Mouse (Mus musculus): ENCODE results near the gene Brdt. TPM values are rescaled to one million over a fixed set of nuclear protein-coding genes. Genes with fewer than 3 reads are reported as not detected.

Gene Brdt
- total RNA-seq, 2 experiments from 2014 or later: 0.11 to 0.85 TPM

DNA sequence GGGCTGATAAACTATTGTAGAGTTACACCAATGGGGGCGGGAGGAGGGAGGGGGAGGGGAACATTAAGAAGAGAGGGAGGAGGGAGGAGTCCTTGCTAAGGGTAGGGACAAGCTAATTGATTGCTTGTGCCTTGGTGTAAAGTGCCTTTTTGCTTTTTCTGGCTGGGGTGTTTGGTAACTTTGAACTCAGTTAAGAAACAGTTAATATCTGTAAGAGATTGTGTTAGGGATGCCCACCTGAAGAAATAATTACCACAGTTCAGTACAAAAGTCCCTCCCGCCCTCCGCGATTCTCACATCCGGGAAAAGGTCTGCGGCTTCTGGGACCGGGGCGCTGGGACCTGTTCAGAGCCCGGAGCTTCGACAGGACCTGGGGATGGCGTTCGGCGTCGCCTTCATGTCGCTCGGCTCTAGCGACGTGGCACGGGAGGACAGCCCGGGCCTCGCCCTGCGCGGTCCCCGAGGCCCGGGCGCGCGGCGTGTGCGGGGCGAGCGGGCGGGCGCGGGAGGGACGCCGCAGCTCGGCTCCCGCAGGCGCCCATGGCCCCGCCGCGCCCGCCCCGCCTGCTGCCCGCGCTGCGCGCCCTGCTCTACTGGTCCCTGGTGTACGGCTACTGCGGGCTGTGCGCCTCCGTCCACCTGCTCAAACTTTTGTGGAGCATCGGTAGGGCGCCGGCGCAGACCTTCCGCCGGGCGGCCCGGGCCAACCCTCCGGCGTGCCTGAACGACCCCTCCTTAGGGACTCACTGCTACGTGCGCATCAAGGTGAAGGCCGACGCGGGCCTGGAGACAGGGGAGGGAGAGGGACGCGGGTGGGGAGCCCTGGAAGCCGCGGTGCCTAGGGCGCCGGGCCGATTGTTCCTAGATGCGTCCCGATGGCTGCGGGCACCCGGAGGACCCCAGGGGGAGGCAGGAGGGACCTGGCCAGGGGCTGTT, 72.3 kb downstream of the Brdt start:
- ATAC-seq (replicated peaks; ENCODE audit: low FRiP score, low TSS enrichment, poor library complexity, severe bottlenecking): no peak

- ATAC-seq (replicated peaks; ENCODE audit: low FRiP score, low TSS enrichment, poor library complexity, severe bottlenecking): no peak
Observed at GRCm38 (mm10) chr5:107403947-107404684, 73.2 kb downstream of the Brdt start.

DNA sequence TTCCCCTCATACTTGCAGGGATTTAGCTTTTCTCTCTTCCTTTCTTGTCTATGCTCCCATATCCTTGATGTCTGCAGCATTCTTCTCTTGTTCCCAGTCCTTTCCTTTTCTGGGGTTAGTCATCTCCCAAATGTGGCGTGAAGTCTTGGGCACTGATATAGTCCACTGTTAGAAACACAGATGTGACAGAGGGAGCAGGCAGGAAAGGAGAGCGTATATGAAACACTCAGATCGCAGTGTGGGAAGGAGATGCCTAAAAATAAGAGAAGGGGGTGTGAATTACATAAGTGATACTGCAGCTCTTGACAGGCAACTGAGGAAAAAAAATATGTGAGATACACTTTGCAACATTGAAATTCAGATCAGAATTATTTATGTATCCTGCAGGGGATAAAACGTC, 74.4 kb downstream of the Brdt start:
- no peak for ATAC-seq (replicated peaks; ENCODE audit: low FRiP score, low TSS enrichment, poor library complexity, severe bottlenecking)

GRCm38 (mm10) chr5:107410305-107410704, 79.3 kb downstream of the Brdt start:
- no peak for ATAC-seq (replicated peaks; ENCODE audit: low FRiP score, low TSS enrichment, poor library complexity, severe bottlenecking)

GRCm38 (mm10) chr5:107411326-107411725, 80.4 kb downstream of the Brdt start:
- no peak for ATAC-seq (replicated peaks; ENCODE audit: low FRiP score, low TSS enrichment, poor library complexity, severe bottlenecking)

GRCm38 (mm10) chr5:107412285-107412684, 81.3 kb downstream of the Brdt start:
- ATAC-seq (replicated peaks; ENCODE audit: low FRiP score, low TSS enrichment, poor library complexity, severe bottlenecking): no peak

DNA sequence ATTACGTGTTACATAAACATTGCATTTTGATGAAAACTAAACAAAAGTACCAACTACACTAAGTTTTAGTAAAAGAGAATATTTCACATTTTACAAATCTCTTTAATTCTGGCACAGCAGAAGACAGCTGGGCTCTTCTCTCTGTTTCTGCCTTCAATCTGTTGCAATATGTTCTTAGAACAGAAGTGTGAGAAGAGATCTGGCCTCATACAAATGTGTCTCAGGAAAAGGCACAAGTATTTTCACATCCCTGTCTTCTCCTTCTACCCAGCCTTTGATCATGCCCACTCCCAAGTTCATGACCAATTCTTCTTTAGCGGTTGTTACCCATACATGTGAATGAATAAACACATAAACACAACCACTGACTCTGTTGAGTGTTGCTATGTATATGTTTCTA, 84.1 kb downstream of the Brdt start:
- ATAC-seq (replicated peaks; ENCODE audit: low FRiP score, low TSS enrichment, poor library complexity, severe bottlenecking): no peak

- no peak for ATAC-seq (replicated peaks; ENCODE audit: low FRiP score, low TSS enrichment, poor library complexity, severe bottlenecking)
Observed at GRCm38 (mm10) chr5:107421676-107422075, 90.7 kb downstream of the Brdt start.

GRCm38 (mm10) chr5:107431249-107431648, 100.3 kb downstream of the Brdt start, which contains the start of gene Lpcat2b:
Gene Lpcat2b, plus strand, starts transcription at chr5:107431549.
- ATAC-seq (replicated peaks; ENCODE audit: low FRiP score, low TSS enrichment, poor library complexity, severe bottlenecking): no peak

DNA sequence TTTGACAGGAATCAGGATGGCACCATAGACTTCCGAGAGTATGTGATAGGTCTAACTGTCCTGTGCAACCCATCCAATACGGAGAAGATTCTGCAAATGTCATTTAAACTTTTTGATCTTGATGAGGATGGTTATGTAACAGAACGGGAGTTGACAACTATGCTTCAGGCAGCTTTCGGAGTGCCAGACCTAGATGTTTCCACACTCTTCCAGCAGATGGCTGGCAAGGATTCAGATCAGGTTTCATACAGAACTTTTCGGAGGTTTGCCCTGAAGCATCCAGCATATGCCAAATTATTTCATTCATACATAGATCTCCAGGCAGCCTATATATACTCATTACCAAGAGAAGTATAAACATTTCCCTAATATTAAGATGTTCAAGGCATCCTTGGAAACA, 103.0 kb downstream of the Brdt start:
- no peak for ATAC-seq (replicated peaks; ENCODE audit: low FRiP score, low TSS enrichment, poor library complexity, severe bottlenecking)

DNA sequence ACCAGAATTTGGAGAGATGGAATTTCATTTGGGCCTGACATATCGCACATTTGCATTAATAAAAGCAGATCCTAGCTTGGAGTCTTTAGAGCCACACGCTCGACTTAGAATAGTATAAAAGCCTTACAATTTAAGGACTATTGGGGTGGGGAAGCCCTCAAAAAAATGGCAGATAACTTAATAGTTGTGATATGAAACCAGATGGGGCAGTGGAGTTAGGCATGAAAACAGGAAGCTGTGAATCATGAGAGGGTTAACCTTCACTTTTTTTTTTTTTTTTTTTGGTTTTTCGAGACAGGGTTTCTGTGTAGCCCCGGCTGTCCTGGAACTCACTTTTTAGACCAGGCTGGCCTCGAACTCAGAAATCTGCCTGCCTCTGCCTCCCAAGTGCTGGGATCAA, 105.2 kb downstream of the Brdt start:
- ATAC-seq (replicated peaks; ENCODE audit: low FRiP score, low TSS enrichment, poor library complexity, severe bottlenecking): no peak

Other genes with a start within 250 kb of the Brdt start
- 28.8 and 36.5 TPM in 2 replicates for gene Tgfbr3, start 41.5 kb upstream of the Brdt start, total RNA-seq (2014; fragmentation: Nextera tagmentation)
- gene Tgfbr3, start 41.5 kb upstream of the Brdt start, total RNA-seq (2017): 25.6 and 35.5 TPM in 2 replicates
- not detected in 2 replicates for gene Ephx4, start 71.6 kb downstream of the Brdt start, total RNA-seq (2014; fragmentation: Nextera tagmentation)
- not detected in 2 replicates for gene Ephx4, start 71.6 kb downstream of the Brdt start, total RNA-seq (2017)
- not detected in 2 replicates for gene Lpcat2b, start 100.4 kb downstream of the Brdt start, total RNA-seq (2014; fragmentation: Nextera tagmentation)
- not detected in 2 replicates for gene Lpcat2b, start 100.4 kb downstream of the Brdt start, total RNA-seq (2017)
- 4.2 and 7.2 TPM in 2 replicates for gene Btbd8, start 106.8 kb downstream of the Brdt start, total RNA-seq (2014; fragmentation: Nextera tagmentation)
- 4.7 and 6.9 TPM in 2 replicates for gene Btbd8, start 106.8 kb downstream of the Brdt start, total RNA-seq (2017)
- 0.94 TPM in 1 of 2 replicates, not detected in the other for gene Gm42669, start 176.5 kb downstream of the Brdt start, total RNA-seq (2014; fragmentation: Nextera tagmentation)
- 0.84 and 1.3 TPM in 2 replicates for gene Gm42669, start 176.5 kb downstream of the Brdt start, total RNA-seq (2017)
- 0.30 TPM in 1 of 2 replicates, not detected in the other for gene 1700028K03Rik, start 203.6 kb downstream of the Brdt start, total RNA-seq (2014; fragmentation: Nextera tagmentation)
- not detected in 2 replicates for gene 1700028K03Rik, start 203.6 kb downstream of the Brdt start, total RNA-seq (2017)